Mouse (Mus musculus) E14TG2a.4 (cell line): ENCODE data around the gene Zdhhc8.
A peak's percentile ranks its signal among the peaks of the same experiment; 100 is the strongest.

ENCODE experiments used
- H3K27me3 ChIP-seq: 2 replicates; pipeline ENCODE4 v1.6.1; 2014; ENCODE audit warnings: low read length, control low read depth; ENCODE audit not compliant: insufficient read depth
- H3K36me3 ChIP-seq: 2 replicates; pipeline ENCODE4 v1.6.1; 2014; ENCODE audit warnings: low read length, control low read depth; ENCODE audit not compliant: insufficient read depth
- H3K4me1 ChIP-seq: replicated peaks from 2 replicates; pipeline ENCODE4 v1.6.1; 2014; ENCODE audit warnings: low read depth, low read length, control low read depth
- H3K4me3 ChIP-seq: replicated peaks from 2 replicates; pipeline ENCODE4 v1.5.1; 2014; ENCODE audit warnings: mild to moderate bottlenecking, low read length
- H3K9me3 ChIP-seq: 2 replicates; pipeline ENCODE4 v1.6.1; 2014; ENCODE audit warnings: low read length, control low read depth
- CTCF ChIP-seq: conservative IDR thresholded peaks from 2 replicates; pipeline ENCODE4 v1.5.1; 2014; ENCODE audit warnings: low read length
- NANOG ChIP-seq: IDR thresholded peaks from 2 replicates; pipeline ENCODE4 v1.6.1; 2014; ENCODE audit warnings: borderline replicate concordance, low read length, mixed read lengths
- POU5F1 ChIP-seq: IDR thresholded peaks from 2 replicates; pipeline ENCODE4 v1.6.1; 2014; ENCODE audit warnings: low read length, borderline replicate concordance

Zdhhc8 gene

GRCm38 (mm10) chr16:18181398-18181797, 53.5 kb downstream of the Zdhhc8 start:
- H3K4me3 ChIP-seq: no peak overlapping the region
- TF ChIP-seq NANOG (no peak), POU5F1 (no peak)
- no peaks in the 10 kb centered on the region for H3K36me3 ChIP-seq
- no peaks in the 10 kb centered on the region for H3K9me3 ChIP-seq
- no peaks in the 10 kb centered on the region for H3K4me1 ChIP-seq
- peaks cover 39% of the 10 kb centered on the region for H3K27me3 ChIP-seq

GRCm38 (mm10) chr16:18179591-18179990, 55.3 kb downstream of the Zdhhc8 start:
- Histone ChIP-seq H3K4me3 (no peak overlapping the region), H3K9me3 (no peaks in the 10 kb centered on the region), H3K36me3 (no peaks in the 10 kb centered on the region), H3K27me3 (peaks cover 52% of the 10 kb centered on the region), H3K4me1 (no peaks in the 10 kb centered on the region)
- no peak for TF ChIP-seq CTCF
- no peak for TF ChIP-seq NANOG
- no peak for TF ChIP-seq POU5F1

- peaks cover 8% of the 10 kb centered on the region; the same call in 1 of the 2 replicates for H3K4me1 ChIP-seq
- peaks cover 52% of the 10 kb centered on the region for H3K27me3 ChIP-seq
- no peaks in the 10 kb centered on the region for H3K9me3 ChIP-seq
- TF ChIP-seq CTCF (no peak), NANOG (no peak), POU5F1 (no peak)
- H3K4me3 ChIP-seq: no peak overlapping the region
- H3K36me3 ChIP-seq: no peaks in the 10 kb centered on the region
These were observed 58.2 kb downstream of the Zdhhc8 start for GRCm38 (mm10) chr16:18176758-18177157.

- peaks cover 50% of the 10 kb centered on the region for H3K27me3 ChIP-seq
- no peak for TF ChIP-seq POU5F1
- no peaks in the 10 kb centered on the region for H3K36me3 ChIP-seq
- H3K4me1 ChIP-seq: peaks cover 8% of the 10 kb centered on the region; the same call in 1 of the 2 replicates
- no peaks in the 10 kb centered on the region for H3K9me3 ChIP-seq
- no peak overlapping the region for H3K4me3 ChIP-seq
These were observed 59.0 kb downstream of the Zdhhc8 start for GRCm38 (mm10) chr16:18175817-18176541.

GRCm38 (mm10) chr16:18173788-18174187, 61.1 kb downstream of the Zdhhc8 start:
- H3K4me1 ChIP-seq: peaks cover 8% of the 10 kb centered on the region; the same call in 1 of the 2 replicates
- H3K4me3 ChIP-seq: no peak overlapping the region
- no peaks in the 10 kb centered on the region for H3K9me3 ChIP-seq
- H3K36me3 ChIP-seq: no peaks in the 10 kb centered on the region
- no peak for TF ChIP-seq NANOG
- TF ChIP-seq POU5F1: no peak
- TF ChIP-seq CTCF: no peak
- peaks cover 41% of the 10 kb centered on the region for H3K27me3 ChIP-seq

GRCm38 (mm10) chr16:18173231-18173630, 61.7 kb downstream of the Zdhhc8 start:
- Histone ChIP-seq H3K27me3 (peaks cover 36% of the 10 kb centered on the region), H3K36me3 (no peaks in the 10 kb centered on the region), H3K4me1 (peaks cover 8% of the 10 kb centered on the region; the same call in 1 of the 2 replicates), H3K4me3 (0 out of 2 replicates have a peak overlapping the region, but pooled peaks have one; percentile 13), H3K9me3 (no peaks in the 10 kb centered on the region)
- TF ChIP-seq CTCF (no peak), NANOG (no peak), POU5F1 (no peak)

GRCm38 (mm10) chr16:18172266-18172855, 62.6 kb downstream of the Zdhhc8 start:
- peaks cover 8% of the 10 kb centered on the region; the same call in 1 of the 2 replicates for H3K4me1 ChIP-seq
- TF ChIP-seq NANOG (no peak), CTCF (peak; percentile 86)
- no peaks in the 10 kb centered on the region for H3K36me3 ChIP-seq
- no peak overlapping the region for H3K4me3 ChIP-seq
- H3K27me3 ChIP-seq: peaks cover 28% of the 10 kb centered on the region
- H3K9me3 ChIP-seq: no peaks in the 10 kb centered on the region
